Mouse (Mus musculus): ENCODE data around the gene 1700001O22Rik. TPM values are rescaled to one million over a fixed set of nuclear protein-coding genes. Genes with fewer than 3 reads are reported as not detected.

Gene 1700001O22Rik
- polyA plus RNA-seq, 1 experiment from 2014 or later, result 4.0 TPM

GRCm38 (mm10) chr2:30773313-30774005, 30.0 kb downstream of the 1700001O22Rik start:
- Histone ChIP-seq H3K27ac (peak overlapping the region; percentile 30; the same call in 1 of the 2 replicates), H3K27me3 (no peaks in the 10 kb centered on the region), H3K9me3 (no peaks in the 10 kb centered on the region), H3K36me3 (no peaks in the 10 kb centered on the region), H3K4me3 (no peak overlapping the region), H3K9ac (no peak overlapping the region), H3K4me1 (peaks cover 21% of the 10 kb centered on the region), H3K4me2 (replicated peaks) (no peak overlapping the region)
- 84% methylated on average over 8 of the region's 8 CpGs for WGBS
- no peak for ATAC-seq (ENCODE audit: insufficient number of reproducible peaks, insufficient read depth, low FRiP score, low TSS enrichment)

- peak overlapping the region; percentile 85 for H3K27ac ChIP-seq
- H3K4me3 ChIP-seq, result no peak overlapping the region
- WGBS, result 39% methylated on average over 15 of the region's 15 CpGs
- H3K9ac ChIP-seq, result no peak overlapping the region
- H3K4me1 ChIP-seq, result peaks cover 22% of the 10 kb centered on the region
- H3K4me2 ChIP-seq (replicated peaks), result 0 out of 2 replicates have a peak overlapping the region, but pooled peaks have one; percentile 88
- no peaks in the 10 kb centered on the region for H3K9me3 ChIP-seq
- H3K36me3 ChIP-seq, result no peaks in the 10 kb centered on the region
- ATAC-seq (ENCODE audit: insufficient number of reproducible peaks, insufficient read depth, low FRiP score, low TSS enrichment), result no peak
- no peaks in the 10 kb centered on the region for H3K27me3 ChIP-seq
These were observed 30.7 kb downstream of the 1700001O22Rik start for GRCm38 (mm10) chr2:30772581-30773312.

DNA sequence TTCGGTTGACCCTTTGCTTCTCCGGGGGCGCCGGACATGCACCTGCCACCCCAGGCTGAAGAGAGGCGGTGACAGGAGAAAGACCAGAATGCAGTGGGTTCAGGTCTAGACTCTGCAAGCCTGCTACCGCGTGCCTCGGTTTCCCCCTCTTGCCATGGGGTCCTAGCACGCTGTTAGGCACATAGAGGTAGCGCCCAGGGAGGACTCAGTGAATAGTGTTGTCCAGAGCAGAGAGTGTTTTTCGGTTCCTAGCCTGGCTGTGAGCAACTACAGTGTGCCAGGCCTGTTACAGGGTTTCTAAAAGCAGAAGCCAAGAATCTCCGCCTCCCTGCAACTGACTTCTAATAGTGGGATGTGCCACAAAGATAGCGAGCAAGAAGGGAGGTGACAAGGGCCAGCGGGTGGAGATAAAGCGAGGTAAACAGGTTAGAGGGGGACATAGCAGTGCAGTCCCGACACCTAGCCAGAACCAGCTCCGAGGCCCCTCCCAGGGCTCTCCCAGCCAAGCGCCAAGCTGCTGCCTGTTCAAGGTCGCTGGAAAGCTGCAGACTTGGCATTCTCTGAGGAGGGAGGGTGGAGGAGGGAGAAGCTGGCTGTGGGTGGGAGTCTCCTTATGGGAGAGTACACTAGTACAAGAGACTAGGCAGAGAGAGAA, 31.5 kb downstream of the 1700001O22Rik start:
- Histone ChIP-seq H3K27ac (peak overlapping the region; percentile 85), H3K36me3 (no peaks in the 10 kb centered on the region), H3K9ac (peak overlapping the region; percentile 65), H3K4me2 (replicated peaks) (peak overlapping the region; percentile 88), H3K4me1 (peaks cover 28% of the 10 kb centered on the region), H3K9me3 (no peaks in the 10 kb centered on the region), H3K27me3 (no peaks in the 10 kb centered on the region), H3K4me3 (peak overlapping the region; percentile 45)
- ATAC-seq (ENCODE audit: insufficient number of reproducible peaks, insufficient read depth, low FRiP score, low TSS enrichment), result 0 out of 2 replicates have a peak, but pooled peaks have one; percentile 28
- 5% methylated on average over 19 of the region's 19 CpGs for WGBS

GRCm38 (mm10) chr2:30771368-30771805, 32.1 kb downstream of the 1700001O22Rik start:
- Histone ChIP-seq H3K9ac (peak overlapping the region; percentile 65), H3K27ac (peak overlapping the region; percentile 85), H3K27me3 (no peaks in the 10 kb centered on the region), H3K9me3 (no peaks in the 10 kb centered on the region), H3K4me3 (peak overlapping the region; percentile 45), H3K4me2 (replicated peaks) (peak overlapping the region; percentile 88), H3K36me3 (no peaks in the 10 kb centered on the region), H3K4me1 (peaks cover 28% of the 10 kb centered on the region)
- no peak for ATAC-seq (ENCODE audit: insufficient number of reproducible peaks, insufficient read depth, low FRiP score, low TSS enrichment)
- WGBS, result under 1% methylated on average over 51 of the region's 51 CpGs

GRCm38 (mm10) chr2:30769187-30769586, 34.3 kb downstream of the 1700001O22Rik start:
- peaks cover 28% of the 10 kb centered on the region for H3K4me1 ChIP-seq
- no peak overlapping the region for H3K9ac ChIP-seq
- H3K4me3 ChIP-seq, result no peak overlapping the region
- WGBS, result 60% methylated on average over 6 of the region's 6 CpGs
- no peak overlapping the region for H3K4me2 ChIP-seq (replicated peaks)
- ATAC-seq (ENCODE audit: insufficient number of reproducible peaks, insufficient read depth, low FRiP score, low TSS enrichment), result no peak
- no peaks in the 10 kb centered on the region for H3K27me3 ChIP-seq
- 0 out of 2 replicates have a peak, but pooled peaks cover 4% of the 10 kb centered on the region for H3K9me3 ChIP-seq
- H3K27ac ChIP-seq, result no peak overlapping the region
- H3K36me3 ChIP-seq, result no peaks in the 10 kb centered on the region

DNA sequence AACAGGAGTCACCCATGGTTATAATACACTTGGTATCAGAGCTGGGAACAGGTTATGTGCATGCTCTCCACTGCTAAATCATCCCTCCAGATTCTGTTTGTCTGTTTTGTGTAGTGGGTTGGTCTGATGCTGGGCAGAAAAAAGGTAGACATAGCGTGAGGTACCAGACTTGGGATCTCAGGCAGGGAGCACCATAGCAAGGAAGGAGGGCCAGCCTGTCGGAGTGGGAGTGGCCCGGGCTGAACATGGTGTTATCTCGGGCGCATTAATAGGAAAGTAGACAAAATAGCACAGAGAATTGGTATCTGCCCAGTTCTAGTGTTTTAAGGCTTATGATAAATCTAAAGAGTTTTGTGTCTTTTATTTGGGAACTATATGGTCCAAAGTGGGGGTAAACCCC, 34.9 kb downstream of the 1700001O22Rik start:
- 88% methylated on average over 5 of the region's 5 CpGs for WGBS
- no peak for ATAC-seq (ENCODE audit: insufficient number of reproducible peaks, insufficient read depth, low FRiP score, low TSS enrichment)
- Histone ChIP-seq H3K36me3 (no peaks in the 10 kb centered on the region), H3K4me1 (peaks cover 28% of the 10 kb centered on the region), H3K9ac (no peak overlapping the region), H3K4me3 (no peak overlapping the region), H3K4me2 (replicated peaks) (no peak overlapping the region), H3K27me3 (no peaks in the 10 kb centered on the region), H3K27ac (no peak overlapping the region), H3K9me3 (0 out of 2 replicates have a peak, but pooled peaks cover 4% of the 10 kb centered on the region)

- WGBS, result 74% methylated on average over 7 of the region's 7 CpGs
- no peak overlapping the region for H3K9ac ChIP-seq
- no peak for ATAC-seq (ENCODE audit: insufficient number of reproducible peaks, insufficient read depth, low FRiP score, low TSS enrichment)
- H3K4me3 ChIP-seq, result no peak overlapping the region
- H3K4me2 ChIP-seq (replicated peaks), result no peak overlapping the region
- peaks cover 24% of the 10 kb centered on the region for H3K4me1 ChIP-seq
- H3K36me3 ChIP-seq, result no peaks in the 10 kb centered on the region
- H3K27ac ChIP-seq, result no peak overlapping the region
- no peaks in the 10 kb centered on the region for H3K27me3 ChIP-seq
- H3K9me3 ChIP-seq, result peaks cover 8% of the 10 kb centered on the region; the same call in 1 of the 2 replicates
These were observed 35.7 kb downstream of the 1700001O22Rik start for GRCm38 (mm10) chr2:30767626-30768240.

DNA sequence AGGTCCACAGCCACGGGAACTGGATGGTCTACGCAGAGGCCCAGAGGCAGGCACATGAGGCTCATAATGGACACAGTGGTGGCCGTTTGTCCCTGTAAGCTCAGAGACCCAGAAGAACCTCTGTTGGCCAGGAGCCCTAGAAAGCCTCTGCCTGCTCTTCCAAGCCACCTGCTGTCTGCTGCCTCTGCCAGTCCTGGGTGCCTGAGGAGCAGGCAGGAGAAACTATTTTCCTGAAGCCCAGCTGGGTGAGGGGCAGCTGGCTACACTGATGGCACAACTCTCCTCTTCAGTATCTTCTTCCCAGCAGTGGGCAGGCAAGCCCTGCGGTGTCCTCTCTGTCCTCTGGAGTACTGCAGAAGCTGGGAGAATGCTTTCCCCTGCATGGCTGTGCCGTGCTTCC, 37.0 kb downstream of the 1700001O22Rik start:
- no peak overlapping the region for H3K4me2 ChIP-seq (replicated peaks)
- H3K4me1 ChIP-seq, result peaks cover 11% of the 10 kb centered on the region
- ATAC-seq (ENCODE audit: insufficient number of reproducible peaks, insufficient read depth, low FRiP score, low TSS enrichment), result no peak
- H3K4me3 ChIP-seq, result no peak overlapping the region
- H3K36me3 ChIP-seq, result no peaks in the 10 kb centered on the region
- no peaks in the 10 kb centered on the region for H3K27me3 ChIP-seq
- WGBS, result 84% methylated on average over 5 of the region's 5 CpGs
- H3K9ac ChIP-seq, result no peak overlapping the region
- H3K27ac ChIP-seq, result no peak overlapping the region
- peaks cover 12% of the 10 kb centered on the region; the same call in 1 of the 2 replicates for H3K9me3 ChIP-seq

DNA sequence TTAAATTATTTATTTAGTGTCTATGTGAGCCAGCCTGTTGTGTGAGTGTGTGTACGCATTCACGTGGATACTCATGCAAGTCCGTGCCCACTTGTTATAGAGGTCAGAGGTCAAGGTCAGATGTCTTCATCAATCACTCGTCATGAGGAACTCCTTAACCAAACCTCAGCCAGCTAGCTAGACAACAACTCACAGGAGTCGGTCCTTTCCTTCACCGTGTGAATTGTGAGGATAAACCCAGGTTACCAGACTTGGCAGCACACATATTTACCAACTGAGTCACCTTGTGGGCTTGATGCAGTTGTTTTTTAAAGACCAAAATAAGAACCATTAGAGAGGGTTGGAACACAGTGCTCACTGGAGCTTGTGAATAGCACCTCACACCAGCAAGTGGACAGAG, 42.8 kb downstream of the 1700001O22Rik start:
- Histone ChIP-seq H3K9ac (no peak overlapping the region), H3K27ac (no peak overlapping the region), H3K27me3 (no peaks in the 10 kb centered on the region), H3K9me3 (peaks cover 12% of the 10 kb centered on the region; the same call in 1 of the 2 replicates), H3K4me2 (replicated peaks) (no peak overlapping the region), H3K36me3 (no peaks in the 10 kb centered on the region), H3K4me3 (no peak overlapping the region), H3K4me1 (peaks cover 31% of the 10 kb centered on the region)
- ATAC-seq (ENCODE audit: insufficient number of reproducible peaks, insufficient read depth, low FRiP score, low TSS enrichment), result no peak
- 25% methylated on average over 6 of the region's 6 CpGs for WGBS

- ATAC-seq (ENCODE audit: insufficient number of reproducible peaks, insufficient read depth, low FRiP score, low TSS enrichment), result no peak
- H3K27me3 ChIP-seq, result no peaks in the 10 kb centered on the region
- no peak overlapping the region for H3K9ac ChIP-seq
- H3K4me2 ChIP-seq (replicated peaks), result no peak overlapping the region
- H3K27ac ChIP-seq, result peak overlapping the region; percentile 97
- H3K9me3 ChIP-seq, result peaks cover 11% of the 10 kb centered on the region; the same call in 1 of the 2 replicates
- H3K36me3 ChIP-seq, result no peaks in the 10 kb centered on the region
- no peak overlapping the region for H3K4me3 ChIP-seq
- whole genome bisulfite sequencing, result 43% methylated on average over 10 of the region's 10 CpGs
- H3K4me1 ChIP-seq, result peaks cover 31% of the 10 kb centered on the region
These were observed 43.5 kb downstream of the 1700001O22Rik start for GRCm38 (mm10) chr2:30759858-30760547.

DNA sequence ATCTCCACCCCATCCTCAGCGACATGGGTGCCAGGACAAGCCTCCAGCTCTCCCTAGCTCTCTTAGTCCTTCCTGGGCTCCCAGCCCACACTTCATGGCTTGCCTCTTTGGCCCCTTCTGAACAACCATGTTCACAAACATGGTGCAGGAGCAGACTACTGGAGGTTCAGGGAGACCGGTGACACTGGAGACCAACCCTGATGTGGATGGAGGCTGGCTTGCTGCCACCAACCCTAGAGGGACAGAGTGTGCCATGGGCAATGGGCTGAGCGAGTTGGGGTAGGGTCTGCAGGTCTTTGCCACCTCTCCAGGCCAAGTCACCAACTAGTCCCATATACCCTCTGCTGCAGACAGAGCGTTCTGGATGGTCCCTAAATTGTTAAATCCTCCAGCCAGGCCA, 44.0 kb downstream of the 1700001O22Rik start:
- no peak for ATAC-seq (ENCODE audit: insufficient number of reproducible peaks, insufficient read depth, low FRiP score, low TSS enrichment)
- no peaks in the 10 kb centered on the region for H3K36me3 ChIP-seq

More for the DNA sequence above, 44.0 kb downstream of the 1700001O22Rik start:
- 81% methylated on average over 4 of the region's 4 CpGs for WGBS
- H3K4me3 ChIP-seq, result no peak overlapping the region
- H3K27me3 ChIP-seq, result no peaks in the 10 kb centered on the region
- peaks cover 8% of the 10 kb centered on the region; the same call in 1 of the 2 replicates for H3K9me3 ChIP-seq
- H3K4me2 ChIP-seq (replicated peaks), result no peak overlapping the region
- no peak overlapping the region for H3K9ac ChIP-seq
- peaks cover 33% of the 10 kb centered on the region for H3K4me1 ChIP-seq
- H3K27ac ChIP-seq, result peak overlapping the region; percentile 97

Measured in embryonic facial prominence, embryonic 12.5 days (tissue).